Mouse (Mus musculus) kidney, postnatal 0 days (tissue): ENCODE measurements around the gene Srsf3. TPM values are rescaled to one million over a fixed set of nuclear protein-coding genes. Genes with fewer than 3 reads are reported as not detected.
"Not testable (repeated sequence)": the region's sequence is repeated elsewhere in the genome, so short reads cannot be mapped to it uniquely, and the experiment has no call there.

Experiments
- ATAC-seq: fragments of 200-750 bp; cut with Nextera tagmentation; replicated peaks from 2 replicates; pipeline ENCODE4 v1.8.0; 2017; ENCODE audit warnings: low read depth, moderate number of reproducible peaks, moderate TSS enrichment, moderate library complexity; ENCODE audit not compliant: low FRiP score
- DNase-seq: peaks from one replicate; pipeline ENCODE4 v3.0.0-alpha.2; 2016; ENCODE audit warnings: low spot score
- H3K27ac ChIP-seq: fragments of 300-500 bp; sonication (generic); 2 replicates; pipeline ENCODE4 v1.5.1; 2014; ENCODE audit warnings: mild to moderate bottlenecking
- H3K27me3 ChIP-seq: fragments of 300-500 bp; sonication (generic); 2 replicates; pipeline ENCODE4 v1.6.1; 2014; ENCODE audit warnings: low read length, mixed read lengths; ENCODE audit not compliant: insufficient read depth
- H3K36me3 ChIP-seq: fragments of 300-500 bp; sonication (generic); 2 replicates; pipeline ENCODE4 v1.6.1; 2014; ENCODE audit warnings: low read length, mixed read lengths; ENCODE audit not compliant: insufficient read depth
- H3K4me1 ChIP-seq: fragments of 300-500 bp; sonication (generic); replicated peaks from 2 replicates; pipeline ENCODE4 v1.6.1; 2014; ENCODE audit warnings: antibody characterized with exemption, low read length, mixed read lengths; ENCODE audit not compliant: insufficient read depth
- H3K4me2 ChIP-seq: fragments of 300-500 bp; sonication (generic); 2 replicates; pipeline ENCODE4 v1.6.1; 2014; ENCODE audit warnings: mild to moderate bottlenecking, low read length, moderate library complexity, mixed read lengths
- H3K4me3 ChIP-seq: fragments of 300-500 bp; sonication (generic); replicated peaks from 2 replicates; pipeline ENCODE4 v1.5.1; 2014; ENCODE audit warnings: low read depth, low read length
- H3K9ac ChIP-seq: fragments of 300-500 bp; sonication (generic); 2 replicates; pipeline ENCODE4 v1.6.1; 2014; ENCODE audit warnings: low read depth, low read length
- H3K9me3 ChIP-seq: fragments of 300-500 bp; sonication (generic); replicated peaks from 2 replicates; pipeline ENCODE4 v1.6.1; 2016; ENCODE audit warnings: low read length, inconsistent platforms, mixed read lengths
- CTCF ChIP-seq: IDR thresholded peaks from 2 replicates; pipeline ENCODE4 v1.5.1; 2016; ENCODE audit warnings: antibody characterized with exemption, low read depth, mild to moderate bottlenecking, moderate library complexity
- WGBS: fragments of 180-500 bp; shearing (Covaris S2); extraction: QIAGEN DNeasy Blood & Tissue Kit; methylation state at CpG from one replicate; pipeline ENCODE4 v1.1.7; 2014; 5-methylcytosine and 5-hydroxymethylcytosine counted together
- polyA plus RNA-seq: library from polyadenylated mRNA; unstranded; fragments of >200 nt; fragmentation: Nextera tagmentation; extraction: Ambion mirVana; gene quantifications from 2 replicates; pipeline ENCODE4 v1.2.1, GENCODE M21; 2015

Srsf3 gene
- polyA plus RNA-seq, 1 experiment from 2014 or later = 456 TPM

GRCm38 (mm10) chr17:29030321-29031034 is 1.9 kb upstream of the Srsf3 start:
- peak; percentile 26; the same call in 1 of the 2 replicates for TF ChIP-seq CTCF
- ATAC-seq (no peak), DNase-seq (no peak)
- no peaks in the 10 kb centered on the region for H3K27me3 ChIP-seq
- H3K9ac ChIP-seq = no peak overlapping the region
- H3K9me3 ChIP-seq = no peaks in the 10 kb centered on the region
- 91% methylated on average over 6 of the region's 6 CpGs for WGBS
- no peak overlapping the region for H3K4me3 ChIP-seq
- 0 out of 2 replicates have a peak, but pooled peaks cover 7% of the 10 kb centered on the region for H3K4me1 ChIP-seq
- no peak overlapping the region for H3K4me2 ChIP-seq
- H3K36me3 ChIP-seq = no peaks in the 10 kb centered on the region
- H3K27ac ChIP-seq = no peak overlapping the region

- 33% methylated on average over 7 of the region's 7 CpGs for WGBS
- not testable (repeated sequence) for DNase-seq, H3K27me3 ChIP-seq, H3K36me3 ChIP-seq, H3K9me3 ChIP-seq, ATAC-seq, H3K4me1 ChIP-seq
- Histone ChIP-seq H3K4me3 (peak overlapping the region; percentile 88), H3K9ac (peak overlapping the region; percentile 96), H3K27ac (peak overlapping the region; percentile 99), H3K4me2 (peak overlapping the region; percentile 67)
Observed at GRCm38 (mm10) chr17:29031085-29031711, 1.2 kb upstream of the Srsf3 start.

- Histone ChIP-seq H3K4me1 (0 out of 2 replicates have a peak, but pooled peaks cover 5% of the 10 kb centered on the region), H3K27me3 (no peaks in the 10 kb centered on the region), H3K4me2 (peak overlapping the region; percentile 67), H3K27ac (peak overlapping the region; percentile 99), H3K9me3 (no peaks in the 10 kb centered on the region), H3K36me3 (0 out of 2 replicates have a peak, but pooled peaks cover 1% of the 10 kb centered on the region), H3K4me3 (peak overlapping the region; percentile 88), H3K9ac (peak overlapping the region; percentile 96)
- no peak for DNase-seq
- under 1% methylated on average over 26 of the region's 26 CpGs for WGBS
- no peak for ATAC-seq
- no peak for TF ChIP-seq CTCF
Observed at GRCm38 (mm10) chr17:29031771-29032273, 606 bp upstream of the Srsf3 start.

GRCm38 (mm10) chr17:29033569-29034061 is 1.2 kb downstream of the Srsf3 start:
- DNase-seq (no peak), ATAC-seq (no peak)
- Histone ChIP-seq H3K4me2 (peak overlapping the region; percentile 78), H3K4me3 (peak overlapping the region; percentile 88), H3K4me1 (0 out of 2 replicates have a peak, but pooled peaks cover 3% of the 10 kb centered on the region), H3K36me3 (peaks cover 13% of the 10 kb centered on the region; the same call in 1 of the 2 replicates), H3K27me3 (no peaks in the 10 kb centered on the region), H3K9me3 (no peaks in the 10 kb centered on the region), H3K9ac (peak overlapping the region; percentile 96), H3K27ac (peak overlapping the region; percentile 99)
- TF ChIP-seq CTCF = no peak
- WGBS = 0% methylated on average over 6 of the region's 6 CpGs

- H3K4me2 ChIP-seq = peak overlapping the region; percentile 78
- peak overlapping the region; percentile 96 for H3K9ac ChIP-seq
- peaks cover 19% of the 10 kb centered on the region; the same call in 1 of the 2 replicates for H3K36me3 ChIP-seq
- peak overlapping the region; percentile 88 for H3K4me3 ChIP-seq
- 0 out of 2 replicates have a peak, but pooled peaks cover 3% of the 10 kb centered on the region for H3K4me1 ChIP-seq
- no peak for ATAC-seq
- no peak for TF ChIP-seq CTCF
- H3K9me3 ChIP-seq = no peaks in the 10 kb centered on the region
- H3K27ac ChIP-seq = no peak overlapping the region
- no peaks in the 10 kb centered on the region for H3K27me3 ChIP-seq
- no peak for DNase-seq
Observed at GRCm38 (mm10) chr17:29034264-29034663, 1.8 kb downstream of the Srsf3 start.

- ATAC-seq (no peak), DNase-seq (no peak)
- Histone ChIP-seq H3K4me2 (peak overlapping the region; percentile 78), H3K9ac (no peak overlapping the region), H3K27ac (no peak overlapping the region), H3K9me3 (no peaks in the 10 kb centered on the region), H3K4me1 (0 out of 2 replicates have a peak, but pooled peaks cover 3% of the 10 kb centered on the region), H3K27me3 (no peaks in the 10 kb centered on the region), H3K4me3 (peak overlapping the region; percentile 88), H3K36me3 (peaks cover 32% of the 10 kb centered on the region)
- TF ChIP-seq CTCF = no peak
Observed at GRCm38 (mm10) chr17:29035506-29035905, 3.1 kb downstream of the Srsf3 start.
